Mouse (Mus musculus): ENCODE measurements around the gene Selplg. TPM values are rescaled to one million over a fixed set of nuclear protein-coding genes. Genes with fewer than 3 reads are reported as not detected.

Gene Selplg
- 10 to 100 TPM; 29.3 to 32.2 TPM for total RNA-seq (2021)

DNA sequence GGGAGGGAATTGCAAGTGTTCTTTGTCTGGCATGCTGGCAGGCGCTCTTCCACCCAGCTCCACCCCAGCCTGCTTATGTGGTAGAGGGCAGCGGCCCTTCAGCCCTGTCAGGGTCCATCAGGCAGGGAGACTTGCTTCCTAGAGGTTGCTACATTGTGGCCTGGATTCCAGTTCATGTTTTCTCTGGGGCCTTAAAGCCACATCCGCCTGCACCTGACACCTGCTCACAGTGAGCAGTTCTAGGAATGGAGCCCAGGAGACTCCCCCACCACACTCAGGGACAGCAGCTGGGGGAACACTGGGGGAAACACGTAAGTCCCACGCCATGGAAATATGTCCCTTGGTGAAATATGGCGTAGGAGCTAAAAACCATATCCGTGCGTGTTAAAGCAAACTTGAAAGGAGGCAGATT is at the start of gene Selplg:
Selplg (minus strand) TSS at position 155 of the 412 bp plus-strand sequence.
- intact Hi-C loops (cut with DNase I): no loop called here
- no peak for DNase-seq (ENCODE audit: low spot score in 2 of 2)

DNA sequence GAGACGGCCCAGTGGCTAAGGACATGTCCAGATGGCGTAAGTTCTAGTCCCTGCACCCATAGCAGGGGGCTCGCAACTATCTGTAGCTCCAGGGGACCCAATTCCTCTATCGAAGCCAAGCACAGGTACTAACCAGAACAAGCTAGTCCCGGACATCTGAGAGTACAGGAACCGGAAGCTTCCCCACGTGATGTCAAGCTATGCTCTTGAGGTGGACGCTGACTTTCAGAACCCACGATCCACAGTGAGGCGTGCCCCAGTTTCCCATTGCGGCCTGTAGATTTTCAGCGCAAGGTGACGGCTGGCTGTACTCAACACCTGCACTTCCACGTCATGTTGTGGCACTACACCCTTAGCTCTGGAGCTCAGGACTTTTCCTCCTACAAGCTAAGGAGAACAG is 48.7 kb upstream of the Selplg start:
- DNase-seq (ENCODE audit: low spot score in 2 of 2): no peak
- intact Hi-C loops (cut with DNase I): no loop called here

DNA sequence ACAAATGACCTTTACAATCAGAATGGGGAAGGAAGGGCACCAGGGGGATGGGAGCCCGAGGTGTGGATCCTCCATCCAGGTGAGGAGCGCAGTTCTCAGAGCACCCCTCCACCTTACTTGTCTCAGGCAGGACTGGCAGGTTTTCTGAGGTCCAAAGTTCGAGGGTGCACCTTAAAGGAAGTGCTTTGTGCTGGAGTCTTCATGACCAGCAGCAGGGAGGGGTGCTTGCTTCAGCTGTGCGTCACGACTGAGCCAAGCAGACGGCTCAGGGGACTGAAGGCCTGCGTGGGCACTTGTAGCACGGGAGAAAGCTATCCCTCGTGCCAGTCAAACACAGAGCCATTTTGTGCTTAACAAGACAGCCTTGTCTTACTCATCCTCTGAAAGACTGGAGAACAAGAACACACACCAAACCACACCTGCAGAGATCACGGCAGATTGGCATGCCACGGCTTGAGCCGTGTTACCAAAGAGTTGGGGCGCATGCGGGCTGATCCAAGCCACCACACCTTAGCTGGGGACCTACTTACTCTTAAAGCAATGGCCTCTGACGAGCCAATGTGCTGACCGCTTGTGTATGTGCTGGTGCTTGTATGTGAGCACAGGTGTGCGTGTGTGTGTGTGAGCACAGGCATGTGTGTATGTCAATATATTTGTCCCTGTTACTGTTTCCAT is 46.6 kb upstream of the Selplg start:
- DNase-seq (ENCODE audit: low spot score in 2 of 2): no peak
- intact Hi-C loops (cut with DNase I): no loop called here

GRCm38 (mm10) chr5:113877565-113877964 is 45.1 kb upstream of the Selplg start:
- no peak for DNase-seq (ENCODE audit: low spot score in 2 of 2)
- intact Hi-C loops (cut with DNase I): no loop called here

DNA sequence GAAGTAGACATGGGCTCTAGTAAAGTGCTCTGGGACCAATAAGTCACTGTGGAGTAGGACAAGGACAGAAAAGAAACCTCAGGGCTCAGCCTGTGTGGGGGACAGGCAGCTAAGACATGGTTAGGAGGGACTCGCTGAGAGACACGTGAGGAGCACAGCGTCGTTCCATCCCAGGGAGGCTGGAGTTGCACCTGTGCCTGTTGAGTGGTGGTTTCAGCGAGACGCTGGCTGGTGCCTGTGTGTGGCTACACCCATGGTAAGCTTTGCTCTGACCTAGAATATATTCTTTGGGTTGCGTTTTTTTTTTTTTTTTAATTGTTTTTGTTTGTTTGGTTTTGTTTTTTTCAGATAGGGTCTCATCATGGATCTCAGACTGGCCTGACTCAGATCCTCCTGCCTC is 43.7 kb upstream of the Selplg start:
- intact Hi-C loops (cut with DNase I): no loop called here
- DNase-seq (ENCODE audit: low spot score in 2 of 2): no peak

DNA sequence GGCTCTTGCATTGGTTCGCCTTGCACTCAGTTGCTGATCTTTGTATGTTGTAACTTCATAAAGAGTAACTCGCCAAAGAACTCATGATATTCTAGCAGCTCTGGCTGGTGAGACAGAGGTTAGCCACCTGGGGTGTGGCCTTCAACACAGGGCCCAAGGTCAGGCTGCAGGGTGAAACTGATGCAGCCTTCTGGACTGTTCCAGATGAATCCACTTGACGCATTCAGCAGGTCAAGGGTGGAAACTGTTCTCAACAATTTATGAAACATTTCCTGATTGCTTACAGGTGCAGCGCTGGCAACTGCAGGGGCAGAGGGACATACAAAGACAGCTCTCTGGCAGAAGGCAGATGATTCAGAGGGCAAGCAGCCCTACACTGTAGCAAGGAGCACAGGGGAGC is 43.2 kb upstream of the Selplg start:
- intact Hi-C loops (cut with DNase I): no loop called here
- no peak for DNase-seq (ENCODE audit: low spot score in 2 of 2)

- intact Hi-C loops (cut with DNase I): loop anchor here (5.0 kb wide), 1 partner anchor 33 kb away; the partner anchor contains the start of gene Coro1c
- no peak for DNase-seq (ENCODE audit: low spot score in 2 of 2)
These were observed 41.9 kb upstream of the Selplg start for GRCm38 (mm10) chr5:113874063-113875024.

DNA sequence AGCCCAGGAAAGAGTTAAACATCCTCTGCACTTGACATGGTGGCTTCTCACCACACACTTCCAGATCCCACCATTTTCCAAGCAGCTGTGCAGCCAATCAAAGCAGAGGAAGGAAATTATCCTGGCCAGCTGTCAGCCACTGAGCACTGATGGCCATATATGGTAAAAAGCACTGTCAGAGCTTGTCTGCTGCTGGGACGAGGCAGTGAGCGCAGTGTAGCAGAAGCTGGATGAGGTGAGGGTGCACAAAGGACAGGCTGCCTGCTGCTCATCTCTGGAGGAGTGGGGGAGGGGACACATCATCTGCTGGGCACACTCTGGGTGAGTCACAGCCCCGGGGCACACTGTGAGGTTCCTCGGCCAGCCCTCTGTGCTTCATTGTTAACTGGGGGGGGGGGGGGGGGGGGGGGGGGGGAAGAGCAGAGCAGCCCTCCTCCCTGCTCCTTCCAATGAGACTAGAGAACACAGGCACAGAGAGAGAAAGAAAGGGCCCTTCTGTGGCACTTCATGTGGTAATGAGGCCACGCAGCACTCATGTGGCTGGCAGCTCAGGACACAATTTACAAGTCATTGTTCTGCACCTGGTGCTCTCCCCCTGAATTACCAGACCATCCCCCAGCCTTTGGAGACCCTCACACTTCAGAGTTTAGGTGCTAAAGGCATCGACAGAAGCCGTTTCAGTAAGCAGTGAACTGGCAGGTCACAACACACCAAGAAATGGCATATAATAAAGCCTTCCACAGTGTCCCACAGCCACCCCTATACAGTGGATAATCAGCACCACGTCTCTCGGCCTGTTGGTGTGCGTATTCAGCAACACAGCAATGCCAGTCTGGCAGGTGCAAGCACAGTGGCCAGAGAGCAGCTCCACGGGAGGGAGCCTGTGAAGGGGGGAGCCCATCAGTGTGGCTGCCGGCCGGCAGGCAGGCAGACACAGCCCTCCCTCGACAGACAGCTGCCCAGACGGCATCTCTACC is 40.8 kb upstream of the Selplg start:
- intact Hi-C loops (cut with DNase I): loop anchor here (5.0 kb wide), 1 partner anchor 34 kb away; the partner anchor contains the start of gene Coro1c
- peak; percentile 41 to 43 for DNase-seq (ENCODE audit: low spot score in 2 of 2)

- intact Hi-C loops (cut with DNase I): loop anchor here (5.0 kb wide), 1 partner anchor 35 kb away; the partner anchor contains the start of gene Coro1c
- DNase-seq (ENCODE audit: low spot score in 2 of 2): no peak
These were observed 39.6 kb upstream of the Selplg start for GRCm38 (mm10) chr5:113871903-113872548.

DNA sequence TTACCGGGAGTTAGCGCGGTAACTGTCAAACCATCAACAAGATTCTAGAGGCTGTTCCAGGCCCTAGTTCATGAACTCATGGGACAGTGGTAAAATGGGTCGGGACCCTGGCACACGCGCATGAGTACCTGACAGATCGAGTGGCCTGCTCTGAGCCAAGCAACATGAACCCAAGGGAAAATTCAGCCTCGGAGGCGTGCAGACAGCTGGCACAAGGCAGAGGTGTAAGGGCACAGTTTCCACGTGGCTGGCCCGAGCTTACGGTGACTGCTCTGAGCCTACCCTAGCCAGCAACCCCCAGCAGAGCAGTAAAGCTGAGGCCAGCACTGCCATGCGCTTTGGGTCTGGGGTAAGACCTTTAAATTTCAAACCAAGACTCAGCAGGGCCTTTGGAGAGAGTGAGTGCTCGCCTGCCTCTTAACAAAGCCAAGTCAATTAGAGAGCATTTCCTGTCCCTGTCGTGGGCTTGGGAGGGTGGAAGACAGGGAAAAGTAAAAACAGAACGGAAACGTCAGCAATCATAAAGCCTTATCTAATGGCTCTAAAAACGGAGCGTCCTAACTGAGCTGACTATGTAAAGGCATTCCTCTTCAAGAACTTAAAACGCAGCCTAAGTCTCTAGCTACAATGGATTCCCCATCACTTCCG is 38.1 kb upstream of the Selplg start:
- intact Hi-C loops (cut with DNase I): loop anchor here (5.0 kb wide), 1 partner anchor 37 kb away; the partner anchor contains the start of gene Coro1c
- DNase-seq (ENCODE audit: low spot score in 2 of 2): no peak

- DNase-seq (ENCODE audit: low spot score in 2 of 2): no peak
- intact Hi-C loops (cut with DNase I): no loop called here
These were observed 36.7 kb upstream of the Selplg start for GRCm38 (mm10) chr5:113869132-113869531.

DNA sequence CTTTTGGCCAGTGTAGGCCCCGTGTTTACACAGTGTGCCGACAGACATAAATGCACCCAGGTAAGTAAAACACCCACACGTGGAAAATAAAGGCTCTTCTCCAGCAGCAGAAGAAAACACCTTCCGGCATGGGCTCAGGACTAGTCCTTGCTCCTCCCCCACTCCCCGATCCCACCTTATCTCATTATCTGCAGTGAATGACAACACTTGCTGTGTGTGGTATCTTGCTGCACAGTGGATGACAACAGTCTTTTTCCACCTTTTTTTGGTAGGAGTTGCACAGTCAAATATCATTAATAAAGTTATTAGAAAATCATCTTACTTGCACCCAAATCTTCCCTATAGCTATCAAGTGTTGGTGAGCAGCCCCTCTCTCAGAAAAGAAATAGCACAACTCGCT is 32.5 kb upstream of the Selplg start:
- DNase-seq (ENCODE audit: low spot score in 2 of 2): no peak
- intact Hi-C loops (cut with DNase I): no loop called here

DNA sequence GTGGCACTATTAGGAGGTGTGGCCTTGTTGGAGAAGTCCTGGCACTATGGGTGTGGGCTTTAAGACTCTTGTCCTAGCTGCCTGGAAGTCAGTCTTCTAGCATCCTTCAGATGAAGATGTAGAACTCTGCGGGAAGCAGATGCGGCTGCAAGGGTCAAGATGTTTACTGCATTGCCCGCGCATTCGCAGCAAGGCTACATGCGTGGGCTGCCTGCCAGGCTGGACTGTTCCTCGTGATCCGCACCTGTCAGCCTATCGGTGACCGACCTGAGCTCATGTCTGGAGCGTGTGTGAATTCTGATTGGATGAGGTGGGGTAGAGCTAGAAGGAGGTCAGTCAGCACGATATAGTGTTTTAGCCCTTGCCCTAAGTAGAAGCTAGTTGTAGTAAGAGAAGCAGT is 31.6 kb upstream of the Selplg start:
- intact Hi-C loops (cut with DNase I): no loop called here
- DNase-seq (ENCODE audit: low spot score in 2 of 2): no peak

DNA sequence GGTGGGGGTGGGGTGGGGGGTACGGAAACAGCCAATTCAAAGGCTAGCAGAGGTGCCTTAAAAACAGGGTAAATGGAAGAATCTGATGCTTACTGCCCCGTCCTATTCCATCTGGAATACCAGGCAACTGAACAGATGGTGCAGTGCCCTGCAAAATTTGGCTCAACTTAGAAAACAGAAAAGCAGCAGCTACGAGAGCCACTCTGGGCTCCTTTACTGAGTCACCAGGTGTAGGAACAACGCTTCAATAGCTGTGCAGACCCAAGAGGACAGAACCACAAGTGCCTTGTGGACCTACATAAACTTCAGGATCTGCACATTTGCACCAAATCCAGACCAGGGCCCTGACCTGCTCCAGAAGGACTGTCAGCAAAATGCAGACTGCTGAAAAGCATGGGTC is 30.0 kb upstream of the Selplg start:
- intact Hi-C loops (cut with DNase I): no loop called here
- DNase-seq (ENCODE audit: low spot score in 2 of 2): peak; percentile 38 to 55

GRCm38 (mm10) chr5:113861294-113861693 is 28.9 kb upstream of the Selplg start:
- DNase-seq (ENCODE audit: low spot score in 2 of 2): no peak
- intact Hi-C loops (cut with DNase I): no loop called here

GRCm38 (mm10) chr5:113858971-113859370 is 26.5 kb upstream of the Selplg start:
- no peak for DNase-seq (ENCODE audit: low spot score in 2 of 2)
- intact Hi-C loops (cut with DNase I): loop anchor here (10.0 kb wide), 2 partner anchors 46 to 186 kb away; partner anchors contain the start of gene Coro1c

DNA sequence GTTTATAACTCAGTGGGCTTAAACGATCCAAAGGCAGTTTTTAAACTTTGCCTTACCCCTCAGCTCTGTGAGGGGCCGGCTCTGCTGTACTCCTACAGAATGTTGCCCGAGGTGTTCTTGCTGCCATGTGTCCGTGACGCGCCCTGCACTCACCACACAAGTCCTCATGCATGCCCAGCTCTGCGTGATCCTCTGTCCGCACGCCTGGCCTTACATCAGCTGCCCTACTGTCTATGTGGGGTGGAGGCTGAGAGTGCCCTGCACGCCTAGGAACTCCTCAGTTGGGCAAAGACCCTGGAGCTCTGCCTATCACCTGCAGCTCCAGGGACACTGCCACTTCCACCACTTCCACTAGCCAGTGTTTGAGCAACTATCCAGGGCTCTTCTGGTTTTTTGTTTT is 26.1 kb upstream of the Selplg start:
- DNase-seq (ENCODE audit: low spot score in 2 of 2): no peak
- intact Hi-C loops (cut with DNase I): loop anchor here (10.0 kb wide), 2 partner anchors 46 to 186 kb away; partner anchors contain the start of gene Coro1c

DNA sequence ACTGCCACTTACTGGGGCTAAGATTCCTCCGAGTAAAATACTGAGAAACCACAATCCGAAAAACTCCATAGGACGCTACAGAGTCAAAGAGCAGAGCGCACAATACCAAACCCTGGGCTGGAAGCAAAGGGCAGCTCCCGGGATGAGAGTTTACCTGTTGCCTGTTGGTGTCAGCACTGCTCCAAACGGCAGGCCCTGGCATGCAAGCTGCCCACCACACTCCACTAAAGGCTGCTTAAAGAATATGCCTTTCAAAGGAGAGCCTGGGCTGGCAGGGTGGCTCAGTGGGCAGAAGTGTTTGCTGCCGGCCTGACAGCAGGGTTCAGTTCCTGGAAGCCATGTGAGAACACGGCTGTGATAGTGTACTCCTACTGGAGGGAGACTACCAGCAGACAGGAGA is 25.2 kb upstream of the Selplg start:
- intact Hi-C loops (cut with DNase I): loop anchor here (2.0 to 10.0 kb wide), 3 partner anchors 47 to 187 kb away; partner anchors contain the start of gene Coro1c
- no peak for DNase-seq (ENCODE audit: low spot score in 2 of 2)
